Mouse (Mus musculus) forebrain, embryonic 14.5 days (tissue): ENCODE measurements at regions not wholly inside any gene's neighbourhood (a gene's known extent, or its start where the extent isn't known, plus 50 kb on each side); places are given as distances from the start of the nearest gene placed in this dataset.
A peak's percentile ranks its signal among the peaks of the same experiment; 100 is the strongest.

ENCODE experiments used
- ATAC-seq: fragments of 200-750 bp; cut with Nextera tagmentation; 2 replicates; pipeline ENCODE4 v1.8.0; 2017; ENCODE audit warnings: mild to moderate bottlenecking, moderate library complexity
- DNase-seq: peaks from one replicate; pipeline ENCODE4 v3.0.0-alpha.2; 2015; ENCODE audit warnings: low spot score
- H3K27ac ChIP-seq: fragments of 300-500 bp; sonication (generic); 2 replicates; pipeline ENCODE4 v1.5.1; 2014; ENCODE audit warnings: low read depth, mild to moderate bottlenecking, control low read depth, low read length, moderate library complexity
- H3K27me3 ChIP-seq: fragments of 300-500 bp; sonication (generic); replicated peaks from 2 replicates; pipeline ENCODE4 v1.6.1; 2014; ENCODE audit warnings: low read length, control low read depth, mixed read lengths; ENCODE audit not compliant: control insufficient read depth, insufficient read depth
- H3K36me3 ChIP-seq: fragments of 300-500 bp; sonication (generic); 2 replicates; pipeline ENCODE4 v1.6.1; 2014; ENCODE audit warnings: low read length, control low read depth; ENCODE audit not compliant: control insufficient read depth, insufficient read depth
- H3K4me1 ChIP-seq: fragments of 300-500 bp; sonication (generic); 2 replicates; pipeline ENCODE4 v1.6.1; 2014; ENCODE audit warnings: antibody characterized with exemption, low read length, control low read depth; ENCODE audit not compliant: control insufficient read depth, insufficient read depth
- H3K4me2 ChIP-seq: fragments of 300-500 bp; sonication (generic); 2 replicates; pipeline ENCODE4 v1.6.1; 2014; ENCODE audit warnings: mild to moderate bottlenecking, control low read depth, low read length
- H3K4me3 ChIP-seq: fragments of 300-500 bp; sonication (generic); 2 replicates; pipeline ENCODE4 v1.5.1; 2014; ENCODE audit warnings: low read depth, low read length, control low read depth
- H3K9ac ChIP-seq: fragments of 300-500 bp; sonication (generic); 2 replicates; pipeline ENCODE4 v1.6.1; 2014; ENCODE audit warnings: mild to moderate bottlenecking, low read length, control low read depth, moderate library complexity
- H3K9me3 ChIP-seq: fragments of 300-500 bp; sonication (generic); replicated peaks from 2 replicates; pipeline ENCODE4 v1.6.1; 2016; ENCODE audit warnings: low read length, control low read depth, mixed read lengths; ENCODE audit not compliant: control insufficient read depth
- WGBS: fragments of 180-500 bp; shearing (Covaris S2); extraction: QIAGEN DNeasy Blood & Tissue Kit; methylation state at CpG from one replicate; pipeline ENCODE4 v1.1.7; 2014; 5-methylcytosine and 5-hydroxymethylcytosine counted together

DNA sequence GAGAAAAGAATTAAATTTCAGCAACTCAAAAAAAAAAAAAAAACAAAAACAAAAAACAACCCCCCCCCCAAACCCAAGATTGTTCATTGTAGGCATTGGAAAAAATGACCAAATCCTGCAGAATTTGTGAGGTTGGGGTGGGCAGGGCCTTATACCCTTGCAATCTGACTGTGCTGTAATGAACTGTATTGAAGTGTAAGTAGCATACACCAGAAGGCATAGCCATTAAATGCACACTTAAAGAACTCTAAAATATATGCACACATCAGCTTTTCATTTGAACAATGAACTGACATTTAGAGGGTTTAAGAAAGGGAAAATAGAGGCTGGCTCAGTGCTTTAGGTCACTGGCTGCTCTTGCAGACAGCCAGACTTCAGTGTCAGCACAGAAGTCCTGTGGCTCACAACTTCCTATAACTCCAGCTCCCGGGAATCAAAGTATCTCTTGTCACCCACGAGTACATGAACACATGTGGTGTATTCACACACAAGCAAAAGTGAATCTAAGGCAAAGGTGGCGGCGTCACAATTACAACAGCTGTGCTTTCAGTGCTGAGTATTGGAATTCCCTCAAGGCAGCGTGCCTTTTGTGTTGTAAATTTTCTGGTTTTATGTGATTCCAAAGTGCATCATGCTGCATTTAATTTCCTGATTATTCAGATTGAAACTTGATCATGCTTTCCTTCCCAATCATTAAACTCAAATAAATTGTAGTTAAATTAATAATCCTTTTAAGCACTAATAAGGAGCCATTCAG, 150.6 kb upstream of the Tmc3 start:
- H3K4me2 ChIP-seq = no peak overlapping the region
- H3K4me1 ChIP-seq = peaks cover 3% of the 10 kb centered on the region; the same call in 1 of the 2 replicates
- peak; percentile 40 for DNase-seq
- 12% methylated on average over 5 of the region's 5 CpGs for WGBS
- H3K36me3 ChIP-seq = no peaks in the 10 kb centered on the region
- no peak for ATAC-seq
- no peak overlapping the region for H3K27ac ChIP-seq
- H3K9me3 ChIP-seq = no peaks in the 10 kb centered on the region
- no peak overlapping the region for H3K4me3 ChIP-seq
- H3K27me3 ChIP-seq = no peaks in the 10 kb centered on the region
- H3K9ac ChIP-seq = no peak overlapping the region

DNA sequence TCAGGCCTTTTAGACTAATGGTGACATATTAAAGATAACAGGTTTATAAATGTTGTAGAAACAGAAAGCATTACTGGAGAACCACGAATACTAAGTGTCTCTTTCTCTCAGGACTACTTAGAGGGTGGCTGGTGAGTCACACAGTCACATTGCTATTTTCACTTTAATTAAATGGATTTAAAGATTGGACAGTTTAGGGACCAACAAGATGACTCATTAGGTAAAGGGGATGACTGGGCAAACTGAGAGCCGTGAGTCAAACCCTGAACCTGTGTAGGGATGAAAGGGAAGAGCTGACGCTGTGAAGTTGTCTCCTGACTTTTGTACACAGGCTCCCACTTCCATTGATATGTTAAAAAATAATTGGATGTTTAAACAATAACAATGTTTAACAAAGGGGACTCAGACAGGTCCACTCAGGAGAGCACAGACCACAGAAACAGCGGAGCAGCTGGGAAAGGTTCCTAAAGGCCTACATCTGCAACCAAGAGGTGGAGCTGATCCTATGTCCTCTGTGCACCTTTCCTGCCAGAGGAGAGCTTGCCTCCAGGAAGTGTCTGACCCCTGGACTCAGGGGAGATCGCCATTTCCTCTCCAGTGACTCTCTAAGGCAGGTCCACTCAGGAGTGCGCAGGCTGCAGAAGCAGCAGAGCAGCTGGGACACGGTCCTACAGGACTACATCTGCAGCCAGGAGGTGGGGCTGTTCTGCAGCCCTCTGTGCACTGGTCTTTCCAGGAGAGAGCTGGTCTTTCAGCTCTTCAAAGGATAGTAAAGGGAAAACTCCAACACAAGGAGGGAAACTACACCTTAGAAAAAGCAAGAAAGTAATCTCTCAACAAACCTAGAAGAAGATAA, 146.0 kb upstream of the Tmc3 start:
- no peaks in the 10 kb centered on the region for H3K27me3 ChIP-seq
- no peaks in the 10 kb centered on the region for H3K36me3 ChIP-seq
- no peak for ATAC-seq
- no peak overlapping the region for H3K4me3 ChIP-seq
- no peak overlapping the region for H3K9ac ChIP-seq
- H3K9me3 ChIP-seq = no peaks in the 10 kb centered on the region
- H3K4me2 ChIP-seq = no peak overlapping the region
- no peak overlapping the region for H3K27ac ChIP-seq
- H3K4me1 ChIP-seq = peaks cover 5% of the 10 kb centered on the region
- DNase-seq = no peak
- 58% methylated on average over 7 of the region's 7 CpGs for WGBS

DNA sequence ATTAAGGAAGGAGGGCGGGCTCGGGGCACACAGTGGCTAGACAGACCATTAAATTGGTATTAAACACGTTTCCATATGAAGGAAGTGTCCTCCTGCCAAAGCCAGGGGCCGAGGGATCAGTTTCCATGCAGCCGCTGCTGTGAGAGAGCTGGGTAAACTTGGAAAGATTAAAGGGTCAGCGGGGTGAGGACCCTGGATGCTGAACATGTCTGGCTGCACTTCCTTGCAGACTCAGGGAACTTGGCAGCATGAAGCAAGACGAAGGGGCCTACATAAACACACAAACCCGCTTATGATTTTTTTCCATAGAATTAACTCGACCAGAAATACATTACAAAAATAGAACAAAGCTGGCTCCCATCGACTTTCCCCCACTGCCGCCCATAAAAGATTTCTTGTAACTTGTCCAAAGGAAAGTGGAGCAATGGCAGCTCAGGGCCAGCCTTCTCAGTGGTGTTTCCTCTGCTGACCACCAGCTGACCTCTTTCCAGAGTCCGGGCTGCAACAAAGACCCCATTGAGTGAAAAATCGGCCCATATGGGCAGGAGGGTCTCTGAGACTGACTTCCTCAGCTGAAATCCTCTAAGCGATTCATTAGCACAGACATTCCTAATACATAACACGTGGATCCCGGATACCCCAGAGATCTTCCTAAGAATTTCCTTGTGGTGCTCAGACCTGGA, 141.0 kb upstream of the Tmc3 start:
- Histone ChIP-seq H3K36me3 (no peaks in the 10 kb centered on the region), H3K27me3 (no peaks in the 10 kb centered on the region), H3K27ac (no peak overlapping the region), H3K9me3 (no peaks in the 10 kb centered on the region), H3K9ac (no peak overlapping the region), H3K4me1 (peaks cover 4% of the 10 kb centered on the region; the same call in 1 of the 2 replicates), H3K4me3 (no peak overlapping the region), H3K4me2 (no peak overlapping the region)
- WGBS = 30% methylated on average over 16 of the region's 16 CpGs
- peak; percentile 12 for DNase-seq
- no peak for ATAC-seq

DNA sequence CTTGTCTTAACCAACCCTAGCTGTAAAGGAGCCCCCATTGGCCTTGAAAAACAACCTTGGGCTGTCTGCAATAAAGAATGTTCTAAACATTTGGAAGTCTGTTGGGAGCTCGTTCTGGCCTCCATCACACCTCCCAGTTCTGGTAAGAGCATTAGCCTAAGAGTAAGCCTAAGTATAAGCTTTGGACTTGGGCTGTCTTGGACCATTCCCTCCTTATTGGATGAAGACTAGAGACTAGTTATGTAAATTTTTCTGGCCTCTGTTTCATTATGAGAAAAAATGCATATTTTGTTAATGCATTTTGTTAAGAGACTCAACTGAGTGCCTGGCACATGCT, 140.5 kb upstream of the Tmc3 start:
- H3K27me3 ChIP-seq = no peaks in the 10 kb centered on the region
- 72% methylated on average over 1 of the region's 1 CpGs for WGBS
- no peak overlapping the region for H3K27ac ChIP-seq
- no peak overlapping the region for H3K4me3 ChIP-seq
- H3K36me3 ChIP-seq = no peaks in the 10 kb centered on the region
- DNase-seq (no peak), ATAC-seq (no peak)
- H3K9ac ChIP-seq = no peak overlapping the region
- no peak overlapping the region for H3K4me2 ChIP-seq
- H3K9me3 ChIP-seq = no peaks in the 10 kb centered on the region
- peaks cover 4% of the 10 kb centered on the region; the same call in 1 of the 2 replicates for H3K4me1 ChIP-seq

DNA sequence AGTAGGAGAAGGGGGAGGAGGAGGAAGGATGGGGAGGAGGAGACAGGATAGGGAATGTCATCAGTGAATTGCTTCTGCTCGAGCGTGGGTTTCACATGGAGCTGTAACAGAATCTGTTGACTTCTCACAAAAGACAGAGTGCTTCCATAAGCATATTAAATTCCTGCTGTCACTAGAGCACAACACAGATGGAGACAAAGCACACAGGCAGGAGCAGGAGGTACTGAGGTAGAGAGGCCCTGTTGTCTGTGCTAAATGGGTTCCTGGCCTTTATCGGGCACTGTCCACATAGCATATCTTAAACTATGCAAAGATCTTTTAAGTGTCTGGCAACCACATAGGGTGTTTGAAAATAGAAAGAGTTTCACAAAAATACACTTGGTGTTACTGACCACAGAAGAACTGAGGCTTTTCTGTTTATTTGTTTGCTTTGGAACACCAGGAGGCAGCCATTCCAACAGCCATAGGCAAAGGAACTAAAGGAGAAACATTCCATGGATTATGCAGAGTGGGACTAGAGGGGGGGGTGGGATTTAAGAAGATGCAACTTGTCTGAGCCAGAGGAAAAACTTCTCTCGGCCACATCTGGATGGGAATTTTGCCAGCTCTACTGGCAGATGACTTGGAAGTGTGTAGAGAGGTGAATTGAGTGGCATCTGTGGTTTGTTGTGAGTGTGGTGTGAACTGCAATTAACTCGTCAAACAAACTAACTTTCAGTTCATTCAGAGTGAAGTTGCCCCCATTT, 139.4 kb upstream of the Tmc3 start:
- Histone ChIP-seq H3K27ac (no peak overlapping the region), H3K4me2 (no peak overlapping the region), H3K27me3 (no peaks in the 10 kb centered on the region), H3K9me3 (no peaks in the 10 kb centered on the region), H3K4me3 (no peak overlapping the region), H3K36me3 (no peaks in the 10 kb centered on the region), H3K9ac (no peak overlapping the region), H3K4me1 (peaks cover 5% of the 10 kb centered on the region; the same call in 1 of the 2 replicates)
- DNase-seq (no peak), ATAC-seq (no peak)
- WGBS = 57% methylated on average over 5 of the region's 5 CpGs

DNA sequence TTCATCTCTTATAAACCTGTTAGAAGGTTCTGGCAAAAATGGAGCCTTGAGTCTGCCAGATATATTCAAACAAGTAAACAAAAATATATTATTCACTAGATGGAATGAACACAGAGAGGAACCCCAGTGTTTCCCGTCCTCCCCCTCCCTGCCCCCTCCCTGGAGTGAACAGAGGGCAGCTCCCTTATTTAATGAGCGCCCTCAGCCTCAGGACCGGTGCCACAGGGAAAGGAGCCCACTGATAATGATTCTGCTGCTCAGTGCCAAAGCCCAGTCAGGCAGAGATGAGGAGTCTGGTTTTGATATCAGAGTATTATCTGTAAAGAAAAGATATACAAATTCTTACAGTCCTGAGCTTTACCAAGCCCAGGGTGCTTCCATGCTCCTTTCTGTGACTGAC, 134.4 kb upstream of the Tmc3 start:
- H3K27me3 ChIP-seq = no peaks in the 10 kb centered on the region
- DNase-seq (peak; percentile 42), ATAC-seq (no peak)
- H3K4me3 ChIP-seq = no peak overlapping the region
- 0 out of 2 replicates have a peak, but pooled peaks cover 3% of the 10 kb centered on the region for H3K4me1 ChIP-seq
- H3K9ac ChIP-seq = no peak overlapping the region
- no peak overlapping the region for H3K4me2 ChIP-seq
- H3K36me3 ChIP-seq = no peaks in the 10 kb centered on the region
- no peak overlapping the region for H3K27ac ChIP-seq
- WGBS = 57% methylated on average over 3 of the region's 3 CpGs
- no peaks in the 10 kb centered on the region for H3K9me3 ChIP-seq

DNA sequence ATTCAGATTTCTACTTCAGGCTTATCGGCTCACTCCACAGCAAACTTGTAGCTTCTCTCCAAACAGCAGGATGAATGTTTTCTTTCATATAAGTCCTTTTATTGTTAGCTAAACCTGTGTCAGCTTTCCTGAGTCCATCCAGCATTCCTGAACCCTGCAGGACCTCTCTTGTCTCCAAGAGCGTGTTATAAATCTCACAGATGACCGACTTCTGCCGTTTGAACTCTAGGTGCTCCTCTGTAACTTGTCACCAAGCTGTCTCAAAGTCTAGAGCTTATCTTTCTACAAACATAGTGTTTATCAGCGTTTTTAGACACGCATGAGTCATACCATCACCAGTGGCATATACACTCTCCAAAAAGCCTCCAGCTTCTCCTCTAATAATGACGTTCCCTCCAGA, 132.4 kb upstream of the Tmc3 start:
- ATAC-seq (no peak), DNase-seq (no peak)
- H3K9ac ChIP-seq = no peak overlapping the region
- no peaks in the 10 kb centered on the region for H3K9me3 ChIP-seq
- H3K4me2 ChIP-seq = no peak overlapping the region
- no peak overlapping the region for H3K27ac ChIP-seq
- H3K4me3 ChIP-seq = no peak overlapping the region
- 72% methylated on average over 7 of the region's 7 CpGs for WGBS
- H3K36me3 ChIP-seq = no peaks in the 10 kb centered on the region
- no peaks in the 10 kb centered on the region for H3K27me3 ChIP-seq
- H3K4me1 ChIP-seq = 0 out of 2 replicates have a peak, but pooled peaks cover 3% of the 10 kb centered on the region

DNA sequence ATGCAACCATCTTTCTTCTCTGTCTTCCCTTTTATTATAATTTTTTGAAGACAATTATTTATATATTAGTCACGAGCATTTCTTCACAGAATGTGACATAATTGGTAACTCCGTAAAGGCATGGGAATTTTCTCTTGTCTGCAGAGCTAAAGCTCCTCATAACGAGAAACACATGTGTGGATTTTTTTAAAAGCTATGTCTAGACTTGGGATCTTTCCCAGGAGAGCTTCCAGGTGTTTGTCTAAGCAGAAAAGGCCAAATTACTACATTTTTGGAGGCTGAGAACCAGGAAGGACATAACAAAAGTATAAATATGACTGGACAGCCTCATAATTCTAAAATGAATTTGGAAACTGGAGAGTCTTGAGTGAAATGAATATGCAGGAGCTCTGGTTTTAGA, 125.2 kb upstream of the Tmc3 start:
- H3K4me2 ChIP-seq = no peak overlapping the region
- H3K9me3 ChIP-seq = no peaks in the 10 kb centered on the region
- DNase-seq (no peak), ATAC-seq (no peak)
- no peak overlapping the region for H3K9ac ChIP-seq
- H3K4me1 ChIP-seq = no peaks in the 10 kb centered on the region
- no peak overlapping the region for H3K4me3 ChIP-seq
- H3K27ac ChIP-seq = no peak overlapping the region
- H3K27me3 ChIP-seq = no peaks in the 10 kb centered on the region
- 64% methylated on average over 3 of the region's 3 CpGs for WGBS
- H3K36me3 ChIP-seq = no peaks in the 10 kb centered on the region
